Mouse (Mus musculus): Measurements from ENCODE around the gene Acoxl. TPM values are rescaled to one million over a fixed set of nuclear protein-coding genes. Genes with fewer than 3 reads are reported as not detected.

Acoxl gene
- polyA plus RNA-seq, 1 experiment from 2014 or later: 0.95 TPM

DNA sequence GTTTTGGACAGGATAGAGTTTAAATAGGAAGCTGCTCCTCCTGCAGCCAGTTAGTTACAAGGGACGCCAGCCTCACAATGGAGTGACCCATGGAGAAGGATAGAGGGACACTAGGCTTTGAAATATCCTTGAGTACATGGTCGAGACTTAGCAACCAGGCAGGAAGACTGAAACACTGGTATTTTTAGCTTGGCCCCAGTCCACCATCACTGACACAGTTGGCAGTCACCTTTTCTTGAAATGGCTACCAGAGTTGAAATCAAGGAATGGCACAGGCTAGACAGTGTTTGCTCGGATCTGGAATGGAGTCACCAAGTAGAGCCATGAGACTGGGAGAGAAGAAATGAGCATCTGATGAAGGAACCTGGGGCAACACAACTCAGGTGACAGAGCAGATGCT lies 3.7 kb downstream of the Acoxl start:
- H3K27ac ChIP-seq (ENCODE audit: low read length): no peak overlapping the region
- H3K4me3 ChIP-seq (ENCODE audit: low read length): no peak overlapping the region
- H3K4me1 ChIP-seq (ENCODE audit: insufficient read depth, low read length): no peaks in the 10 kb centered on the region
- peaks cover 34% of the 10 kb centered on the region for H3K27me3 ChIP-seq (ENCODE audit: insufficient read depth, low read length)
- ATAC-seq (ENCODE audit: low FRiP score, low TSS enrichment): no peak
- WGBS: 80% methylated on average over 3 of the region's 3 CpGs
- H3K36me3 ChIP-seq (ENCODE audit: insufficient read depth, low read length): no peaks in the 10 kb centered on the region
- H3K9me3 ChIP-seq (ENCODE audit: low read length): no peaks in the 10 kb centered on the region
- no peak overlapping the region for H3K4me2 ChIP-seq (replicated peaks; ENCODE audit: low read depth, low read length)
- no peak overlapping the region for H3K9ac ChIP-seq (replicated peaks; ENCODE audit: low read length)

DNA sequence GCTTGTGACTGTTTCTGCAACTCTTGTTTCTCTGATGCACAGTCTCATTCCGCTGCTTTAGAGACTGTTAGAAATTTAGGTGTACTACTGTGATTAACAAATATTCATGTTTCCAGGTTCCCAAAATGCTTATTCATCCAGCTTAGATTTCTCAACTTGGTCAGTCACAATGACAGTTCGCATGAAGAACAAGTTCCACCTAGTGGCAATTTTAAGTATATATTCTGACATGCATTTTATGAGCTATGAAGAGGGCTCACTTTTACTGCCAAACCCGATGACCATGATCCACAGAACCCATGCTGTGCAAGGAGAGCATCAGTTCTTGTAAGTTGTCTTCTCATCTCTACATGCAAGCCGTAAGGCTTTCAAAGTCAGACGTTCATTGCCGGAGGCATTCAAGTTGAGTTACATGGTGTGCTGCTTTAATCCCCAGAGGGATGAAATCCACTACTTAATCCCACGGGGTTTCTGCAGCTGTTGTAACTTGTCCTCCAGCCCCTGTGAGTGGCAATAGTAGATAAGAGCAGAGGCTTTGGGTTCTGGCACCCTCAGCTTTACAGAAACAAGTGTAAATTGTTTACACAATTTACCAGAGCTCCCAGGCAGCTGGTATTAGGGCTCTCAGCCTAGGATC lies 6.8 kb downstream of the Acoxl start:
- no peak for ATAC-seq (ENCODE audit: low FRiP score, low TSS enrichment)
- Histone ChIP-seq H3K9ac (replicated peaks; ENCODE audit: low read length) (no peak overlapping the region), H3K4me2 (replicated peaks; ENCODE audit: low read depth, low read length) (no peak overlapping the region), H3K4me1 (ENCODE audit: insufficient read depth, low read length) (no peaks in the 10 kb centered on the region), H3K36me3 (ENCODE audit: insufficient read depth, low read length) (no peaks in the 10 kb centered on the region), H3K27ac (ENCODE audit: low read length) (no peak overlapping the region), H3K4me3 (ENCODE audit: low read length) (no peak overlapping the region), H3K9me3 (ENCODE audit: low read length) (no peaks in the 10 kb centered on the region), H3K27me3 (ENCODE audit: insufficient read depth, low read length) (peaks cover 6% of the 10 kb centered on the region; the same call in 1 of the 2 replicates)
- 58% methylated on average over 7 of the region's 7 CpGs for WGBS

DNA sequence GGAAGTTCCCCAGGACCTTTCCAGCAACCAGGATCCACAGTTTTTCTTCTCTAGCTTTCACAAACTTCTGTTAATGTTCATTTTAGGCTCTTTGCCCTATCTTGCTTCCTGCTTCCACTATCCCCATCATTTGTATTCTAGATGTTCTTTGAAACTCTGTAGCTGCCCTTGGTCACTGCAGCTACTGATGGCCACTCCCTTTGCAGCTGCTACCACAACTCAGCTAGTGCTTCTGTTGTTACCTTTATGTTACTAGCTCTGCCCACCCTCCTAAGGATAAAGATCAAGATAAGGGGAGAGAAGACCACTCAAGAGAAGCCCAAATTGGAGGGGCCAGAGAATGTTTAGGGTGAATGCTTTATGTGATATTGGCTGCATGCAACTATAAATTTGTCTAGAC lies 7.3 kb downstream of the Acoxl start:
- no peak for ATAC-seq (ENCODE audit: low FRiP score, low TSS enrichment)
- H3K9ac ChIP-seq (replicated peaks; ENCODE audit: low read length): no peak overlapping the region
- no peaks in the 10 kb centered on the region for H3K36me3 ChIP-seq (ENCODE audit: insufficient read depth, low read length)
- no peaks in the 10 kb centered on the region for H3K9me3 ChIP-seq (ENCODE audit: low read length)
- H3K4me3 ChIP-seq (ENCODE audit: low read length): no peak overlapping the region
- H3K27me3 ChIP-seq (ENCODE audit: insufficient read depth, low read length): peaks cover 2% of the 10 kb centered on the region; the same call in 1 of the 2 replicates
- no peak overlapping the region for H3K27ac ChIP-seq (ENCODE audit: low read length)
- H3K4me1 ChIP-seq (ENCODE audit: insufficient read depth, low read length): no peaks in the 10 kb centered on the region
- no peak overlapping the region for H3K4me2 ChIP-seq (replicated peaks; ENCODE audit: low read depth, low read length)

DNA sequence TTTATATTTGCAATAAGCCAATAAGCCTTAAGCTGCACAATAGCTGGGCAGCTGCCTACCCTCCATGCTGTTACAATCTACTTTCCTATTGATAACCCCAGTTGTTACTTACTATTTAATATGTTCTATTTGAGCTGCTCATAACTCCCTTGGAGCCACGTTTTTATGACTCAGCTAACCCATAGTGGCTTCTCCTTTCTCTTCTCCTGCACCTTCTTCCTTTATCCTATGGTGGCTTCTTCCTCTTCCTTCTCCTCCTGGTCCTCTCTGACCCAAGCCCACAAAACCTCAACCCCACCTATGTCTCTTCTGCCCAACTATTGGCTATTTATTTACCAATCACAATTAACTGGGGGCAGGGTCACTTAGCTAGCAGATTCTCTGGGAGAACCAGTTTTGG lies 7.9 kb downstream of the Acoxl start:
- H3K27ac ChIP-seq (ENCODE audit: low read length): no peak overlapping the region
- no peaks in the 10 kb centered on the region for H3K4me1 ChIP-seq (ENCODE audit: insufficient read depth, low read length)
- no peaks in the 10 kb centered on the region; the same call in 1 of the 2 replicates for H3K27me3 ChIP-seq (ENCODE audit: insufficient read depth, low read length)
- no peak overlapping the region for H3K9ac ChIP-seq (replicated peaks; ENCODE audit: low read length)
- H3K4me3 ChIP-seq (ENCODE audit: low read length): no peak overlapping the region
- no peak overlapping the region for H3K4me2 ChIP-seq (replicated peaks; ENCODE audit: low read depth, low read length)
- WGBS: 26% methylated on average over 1 of the region's 1 CpGs
- no peaks in the 10 kb centered on the region for H3K36me3 ChIP-seq (ENCODE audit: insufficient read depth, low read length)
- ATAC-seq (ENCODE audit: low FRiP score, low TSS enrichment): no peak
- no peaks in the 10 kb centered on the region for H3K9me3 ChIP-seq (ENCODE audit: low read length)

DNA sequence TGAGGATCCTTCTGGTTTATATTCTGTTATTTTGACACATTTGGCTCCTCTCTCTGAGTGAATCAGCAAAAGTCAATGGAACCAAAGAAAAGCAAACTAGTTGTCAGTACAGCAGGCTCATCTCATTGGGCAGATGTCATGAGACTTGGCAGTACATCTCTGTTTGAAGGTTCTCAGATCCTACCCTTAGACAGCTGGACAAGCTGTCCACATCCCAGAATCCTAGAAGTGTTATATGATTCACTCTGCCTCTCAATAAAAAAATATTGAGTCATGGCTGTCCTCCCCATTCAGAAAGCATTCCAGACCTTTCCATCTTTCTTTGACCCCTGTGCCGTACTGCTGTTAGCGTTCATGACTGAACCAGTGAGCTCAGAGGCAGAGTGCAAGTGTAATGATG lies 11.7 kb downstream of the Acoxl start:
- H3K27me3 ChIP-seq (ENCODE audit: insufficient read depth, low read length): no peaks in the 10 kb centered on the region; the same call in 1 of the 2 replicates
- no peak overlapping the region for H3K27ac ChIP-seq (ENCODE audit: low read length)
- WGBS: 65% methylated on average over 2 of the region's 2 CpGs
- no peak for ATAC-seq (ENCODE audit: low FRiP score, low TSS enrichment)
- no peak overlapping the region for H3K4me2 ChIP-seq (replicated peaks; ENCODE audit: low read depth, low read length)
- H3K36me3 ChIP-seq (ENCODE audit: insufficient read depth, low read length): no peaks in the 10 kb centered on the region
- no peaks in the 10 kb centered on the region for H3K4me1 ChIP-seq (ENCODE audit: insufficient read depth, low read length)
- H3K9ac ChIP-seq (replicated peaks; ENCODE audit: low read length): no peak overlapping the region
- no peaks in the 10 kb centered on the region for H3K9me3 ChIP-seq (ENCODE audit: low read length)
- H3K4me3 ChIP-seq (ENCODE audit: low read length): no peak overlapping the region

DNA sequence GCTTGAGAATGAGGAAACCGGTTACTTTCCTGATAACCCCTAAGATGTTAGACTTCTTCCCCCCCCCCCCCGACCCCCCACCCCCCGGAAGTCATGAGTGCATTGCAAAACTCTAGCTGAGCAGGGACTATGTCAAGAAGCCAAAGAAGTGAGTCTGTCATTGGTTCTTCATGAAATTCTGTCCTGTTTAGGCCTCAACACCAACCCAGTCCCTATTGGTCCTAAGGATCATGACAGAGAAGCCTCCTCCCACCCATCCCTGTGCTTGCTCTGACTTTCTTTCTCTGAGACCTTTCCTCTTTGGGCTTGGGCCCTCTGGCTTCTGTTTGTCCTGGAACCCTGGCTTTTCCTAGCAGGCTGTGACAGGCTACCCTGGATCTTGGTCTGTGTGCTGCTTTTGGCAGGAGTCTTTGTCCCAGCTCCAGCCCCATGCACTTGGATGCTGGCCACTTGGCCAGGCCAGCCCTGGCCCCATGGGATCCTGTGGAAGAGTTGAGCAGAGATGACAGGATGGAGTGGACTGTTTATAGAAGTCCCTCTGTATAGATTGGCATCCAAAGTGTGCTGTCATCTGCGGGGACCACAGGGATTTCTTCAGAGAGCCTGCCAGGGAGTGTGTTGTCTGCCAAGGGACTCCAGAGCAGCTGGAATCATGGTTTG lies 15.8 kb downstream of the Acoxl start:
- WGBS: 64% methylated on average over 3 of the region's 4 CpGs
- peak; percentile 76 for ATAC-seq (ENCODE audit: low FRiP score, low TSS enrichment)

DNA sequence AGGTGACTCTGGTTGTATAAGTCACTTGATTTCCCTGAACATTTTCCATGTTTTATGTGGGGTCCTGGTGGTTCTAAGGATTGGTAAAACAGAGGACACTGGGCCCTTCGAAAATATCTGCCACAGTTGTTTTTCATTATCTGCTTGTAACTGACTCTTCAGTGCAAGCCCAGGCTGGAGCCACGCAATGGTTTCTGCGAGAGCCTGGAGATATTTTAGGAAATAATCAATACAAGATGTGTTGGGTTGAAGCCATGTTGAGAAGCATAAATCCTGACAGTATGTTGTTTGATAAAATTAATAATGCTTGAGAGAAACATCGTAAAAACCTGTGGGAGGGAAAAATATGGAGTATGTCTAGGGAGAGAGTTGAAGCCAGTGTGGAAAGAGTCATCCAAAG lies 25.7 kb downstream of the Acoxl start:
- Histone ChIP-seq H3K27ac (ENCODE audit: low read length) (no peak overlapping the region), H3K27me3 (ENCODE audit: insufficient read depth, low read length) (no peaks in the 10 kb centered on the region), H3K9ac (replicated peaks; ENCODE audit: low read length) (no peak overlapping the region), H3K9me3 (ENCODE audit: low read length) (no peaks in the 10 kb centered on the region), H3K4me1 (ENCODE audit: insufficient read depth, low read length) (no peaks in the 10 kb centered on the region), H3K4me2 (replicated peaks; ENCODE audit: low read depth, low read length) (no peak overlapping the region), H3K36me3 (ENCODE audit: insufficient read depth, low read length) (no peaks in the 10 kb centered on the region), H3K4me3 (ENCODE audit: low read length) (no peak overlapping the region)
- ATAC-seq (ENCODE audit: low FRiP score, low TSS enrichment): no peak
- 80% methylated on average over 4 of the region's 4 CpGs for WGBS

More for the DNA sequence above, 15.8 kb downstream of the Acoxl start:
- Histone ChIP-seq H3K4me2 (replicated peaks; ENCODE audit: low read depth, low read length) (no peak overlapping the region), H3K27ac (ENCODE audit: low read length) (no peak overlapping the region), H3K36me3 (ENCODE audit: insufficient read depth, low read length) (no peaks in the 10 kb centered on the region), H3K9me3 (ENCODE audit: low read length) (no peaks in the 10 kb centered on the region), H3K4me1 (ENCODE audit: insufficient read depth, low read length) (no peaks in the 10 kb centered on the region), H3K9ac (replicated peaks; ENCODE audit: low read length) (no peak overlapping the region), H3K4me3 (ENCODE audit: low read length) (no peak overlapping the region), H3K27me3 (ENCODE audit: insufficient read depth, low read length) (no peaks in the 10 kb centered on the region)

DNA sequence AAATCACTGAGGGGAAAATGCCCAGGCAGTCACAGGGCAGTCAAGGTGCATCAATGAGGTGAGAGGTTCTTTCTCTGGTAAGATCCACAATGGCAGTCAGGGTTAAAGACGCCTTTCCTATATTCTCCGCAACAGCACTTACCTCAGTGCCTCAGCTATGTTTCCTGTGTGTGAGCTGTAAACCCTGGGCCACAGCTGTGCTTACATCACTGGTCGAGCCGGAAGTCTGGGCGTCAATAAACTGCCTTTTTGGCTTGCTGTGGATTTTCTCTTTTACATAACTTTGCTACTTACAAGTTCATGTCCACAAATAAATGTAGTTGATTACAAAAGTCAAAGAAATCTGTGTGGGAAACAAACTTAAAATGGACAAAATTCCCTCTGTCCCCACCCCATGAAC lies 42.4 kb downstream of the Acoxl start:
- no peak overlapping the region for H3K4me2 ChIP-seq (replicated peaks; ENCODE audit: low read depth, low read length)
- H3K4me3 ChIP-seq (ENCODE audit: low read length): no peak overlapping the region
- H3K27ac ChIP-seq (ENCODE audit: low read length): no peak overlapping the region
- no peaks in the 10 kb centered on the region for H3K36me3 ChIP-seq (ENCODE audit: insufficient read depth, low read length)
- 73% methylated on average over 5 of the region's 5 CpGs for WGBS
- no peak for ATAC-seq (ENCODE audit: low FRiP score, low TSS enrichment)
- no peak overlapping the region for H3K9ac ChIP-seq (replicated peaks; ENCODE audit: low read length)
- H3K4me1 ChIP-seq (ENCODE audit: insufficient read depth, low read length): no peaks in the 10 kb centered on the region
- H3K27me3 ChIP-seq (ENCODE audit: insufficient read depth, low read length): no peaks in the 10 kb centered on the region
- no peaks in the 10 kb centered on the region for H3K9me3 ChIP-seq (ENCODE audit: low read length)

DNA sequence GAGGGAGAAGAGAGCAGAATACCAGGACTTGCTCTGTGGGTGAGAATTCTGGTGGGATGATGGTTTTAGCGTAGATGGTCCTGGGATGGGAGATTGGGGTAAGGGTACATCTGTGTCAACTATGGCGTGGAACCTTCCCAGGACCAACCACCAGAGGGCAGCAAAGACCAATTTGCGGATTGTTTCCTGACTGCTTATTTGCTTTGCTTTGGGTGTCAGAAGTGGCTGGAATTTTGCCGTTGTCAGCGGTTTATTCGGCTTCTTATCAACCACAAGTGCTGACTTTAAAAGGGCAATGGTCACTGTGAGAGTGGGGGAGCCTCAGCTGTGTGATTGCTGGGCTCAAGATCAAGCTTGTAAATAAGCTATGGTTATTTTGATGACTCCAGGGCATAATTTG lies 50.8 kb downstream of the Acoxl start:
- H3K4me2 ChIP-seq (replicated peaks; ENCODE audit: low read depth, low read length): no peak overlapping the region
- H3K9me3 ChIP-seq (ENCODE audit: low read length): no peaks in the 10 kb centered on the region
- H3K36me3 ChIP-seq (ENCODE audit: insufficient read depth, low read length): no peaks in the 10 kb centered on the region
- WGBS: 5% methylated on average over 6 of the region's 6 CpGs
- H3K27ac ChIP-seq (ENCODE audit: low read length): no peak overlapping the region
- no peak overlapping the region for H3K4me3 ChIP-seq (ENCODE audit: low read length)
- ATAC-seq (ENCODE audit: low FRiP score, low TSS enrichment): peak; percentile 59; the same call in 1 of the 2 replicates
- no peaks in the 10 kb centered on the region for H3K27me3 ChIP-seq (ENCODE audit: insufficient read depth, low read length)
- H3K4me1 ChIP-seq (ENCODE audit: insufficient read depth, low read length): no peaks in the 10 kb centered on the region; the same call in 1 of the 2 replicates
- H3K9ac ChIP-seq (replicated peaks; ENCODE audit: low read length): no peak overlapping the region

DNA sequence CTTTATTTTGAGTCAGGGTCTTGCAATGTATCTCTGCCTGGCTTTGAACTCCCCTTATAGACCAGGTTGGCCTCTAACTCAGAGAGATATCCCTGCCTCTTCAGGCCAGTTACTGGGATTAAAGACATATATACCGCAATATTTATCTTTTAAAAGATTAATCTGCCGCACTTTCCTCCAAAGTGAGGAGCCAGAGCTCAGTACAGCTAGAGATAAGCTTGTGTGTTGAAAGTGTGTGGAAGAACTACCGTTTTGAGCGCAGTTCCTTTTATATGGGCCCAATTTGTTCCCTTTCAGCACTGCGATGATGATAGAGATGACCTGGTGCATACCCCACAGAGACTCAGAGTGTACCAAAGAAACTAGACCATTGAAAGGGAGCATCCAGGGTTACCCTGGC lies 51.3 kb downstream of the Acoxl start:
- H3K36me3 ChIP-seq (ENCODE audit: insufficient read depth, low read length): no peaks in the 10 kb centered on the region
- H3K9me3 ChIP-seq (ENCODE audit: low read length): no peaks in the 10 kb centered on the region
- no peak overlapping the region for H3K4me2 ChIP-seq (replicated peaks; ENCODE audit: low read depth, low read length)
- no peak overlapping the region for H3K9ac ChIP-seq (replicated peaks; ENCODE audit: low read length)
- ATAC-seq (ENCODE audit: low FRiP score, low TSS enrichment): no peak
- no peak overlapping the region for H3K4me3 ChIP-seq (ENCODE audit: low read length)
- no peaks in the 10 kb centered on the region for H3K27me3 ChIP-seq (ENCODE audit: insufficient read depth, low read length)
- 92% methylated on average over 5 of the region's 5 CpGs for WGBS
- no peak overlapping the region for H3K27ac ChIP-seq (ENCODE audit: low read length)
- H3K4me1 ChIP-seq (ENCODE audit: insufficient read depth, low read length): no peaks in the 10 kb centered on the region; the same call in 1 of the 2 replicates
